Mouse (Mus musculus) megakaryocyte, adult 5-6 weeks (primary cell): ENCODE results near the gene Telo2. TPM values are rescaled to one million over a fixed set of nuclear protein-coding genes. Genes with fewer than 3 reads are reported as not detected.
"Not testable (repeated sequence)": the region's sequence is repeated elsewhere in the genome, so short reads cannot be mapped to it uniquely, and the experiment has no call there.

Source experiments
- ATAC-seq: 2 replicates; pipeline ENCODE4 v1.8.0; 2016; ENCODE audit warnings: mild to moderate bottlenecking, inconsistent platforms; ENCODE audit not compliant: poor library complexity, severe bottlenecking
- total RNA-seq, 2 experiments: library from RNA; stranded (forward) in 1 of 2; stranded (reverse) in 1 of 2; fragments of 153-499, 151-499 nt in 1 of 2; fragments of 221-1000, 200-1000 nt in 1 of 2; gene quantifications; 2 replicates each; pipeline versions ENCODE4 v1.2.3 to v1.2.4; 2015 to 2017

Telo2 gene
- total RNA-seq (2015), result 3.9 and 4.4 TPM in 2 replicates
- total RNA-seq (2017), result 8.8 and 11.3 TPM in 2 replicates

GRCm38 (mm10) chr17:25115664-25116432, at the start of gene Telo2:
Gene Telo2 (minus strand): TSS chr17:25115967.
- peak; percentile 92 for ATAC-seq

GRCm38 (mm10) chr17:25164770-25165169, 49.0 kb upstream of the Telo2 start:
- no peak for ATAC-seq

GRCm38 (mm10) chr17:25163387-25163786, 47.6 kb upstream of the Telo2 start:
- ATAC-seq, result no peak

GRCm38 (mm10) chr17:25162161-25162560, 46.4 kb upstream of the Telo2 start, which contains the start of gene Ccdc154:
Gene Ccdc154 (plus strand): TSS chr17:25162461.
- no peak for ATAC-seq

GRCm38 (mm10) chr17:25139960-25140359, 24.2 kb upstream of the Telo2 start:
- no peak for ATAC-seq

GRCm38 (mm10) chr17:25138803-25139202, 23.0 kb upstream of the Telo2 start:
- peak; percentile 68 for ATAC-seq

GRCm38 (mm10) chr17:25135622-25136021, 19.9 kb upstream of the Telo2 start:
- no peak for ATAC-seq

GRCm38 (mm10) chr17:25133275-25133698, 17.5 kb upstream of the Telo2 start, which contains the start of gene Clcn7:
Gene Clcn7 (plus strand): TSS chr17:25133391.
- peak; percentile 89 for ATAC-seq

GRCm38 (mm10) chr17:25130060-25130459, 14.3 kb upstream of the Telo2 start:
- ATAC-seq, result no peak

GRCm38 (mm10) chr17:25127681-25128080, 11.9 kb upstream of the Telo2 start:
- ATAC-seq, result no peak

GRCm38 (mm10) chr17:25127079-25127478, 11.3 kb upstream of the Telo2 start:
- ATAC-seq, result peak; percentile 47

GRCm38 (mm10) chr17:25125442-25126060, 9.8 kb upstream of the Telo2 start:
- not testable (repeated sequence) for ATAC-seq

GRCm38 (mm10) chr17:25123979-25124378, 8.2 kb upstream of the Telo2 start:
- peak; percentile 62 for ATAC-seq

GRCm38 (mm10) chr17:25120406-25120805, 4.6 kb upstream of the Telo2 start, which contains the start of gene Ptx4:
Gene Ptx4 (plus strand): TSS chr17:25120760.
- ATAC-seq, result no peak

GRCm38 (mm10) chr17:25117263-25117662, 1.5 kb upstream of the Telo2 start:
- no peak for ATAC-seq

- ATAC-seq, result peak; percentile 28; the same call in 1 of the 2 replicates
Observed at GRCm38 (mm10) chr17:25114908-25115645, 690 bp downstream of the Telo2 start.

GRCm38 (mm10) chr17:25112423-25112810, 3.4 kb downstream of the Telo2 start:
- ATAC-seq, result no peak

GRCm38 (mm10) chr17:25111739-25112422, 3.9 kb downstream of the Telo2 start:
- ATAC-seq, result no peak

GRCm38 (mm10) chr17:25111220-25111619, 4.5 kb downstream of the Telo2 start:
- no peak for ATAC-seq

GRCm38 (mm10) chr17:25110590-25110989, 5.2 kb downstream of the Telo2 start:
- no peak for ATAC-seq

- no peak for ATAC-seq
Observed at GRCm38 (mm10) chr17:25109578-25109977, 6.2 kb downstream of the Telo2 start.
